Mouse (Mus musculus): ENCODE measurements around the gene Cd47.

- no peak for TF ChIP-seq CTCF (conservative IDR thresholded peaks at IDR 0.05 in 1 of 2, IDR thresholded peaks at IDR 0.05 in 1 of 2; ENCODE audit: low read depth in 2 of 2, low read length in 2 of 2)
- no peak for TF ChIP-seq ZMIZ1 (IDR thresholded peaks at IDR 0.05; ENCODE audit: low read depth, low read length)
- TF ChIP-seq TCF12 (IDR thresholded peaks at IDR 0.05; ENCODE audit: low read depth, low read length) = no peak
- no peak for TF ChIP-seq EP300 (IDR thresholded peaks at IDR 0.05; ENCODE audit: low read length)
- no peak for TF ChIP-seq SMC3 (IDR thresholded peaks at IDR 0.05; ENCODE audit: low read depth, low read length)
- no peak for TF ChIP-seq MYC (IDR thresholded peaks at IDR 0.05; ENCODE audit: low read depth, low read length)
- no peak for TF ChIP-seq UBTF (IDR thresholded peaks at IDR 0.05; ENCODE audit: low read depth, low read length)
- TF ChIP-seq POLR2A (IDR thresholded peaks at IDR 0.05; ENCODE audit: low read depth, low read length) = no peak
- TF ChIP-seq ZC3H11A (IDR thresholded peaks at IDR 0.05; ENCODE audit: low read depth, low read length) = no peak
- no peak for TF ChIP-seq CHD1 (IDR thresholded peaks at IDR 0.05; ENCODE audit: low read depth, low read length)
- no peak for TF ChIP-seq HCFC1 (IDR thresholded peaks at IDR 0.05; ENCODE audit: low read depth, low read length)
- no peak for TF ChIP-seq CHD2 (IDR thresholded peaks at IDR 0.05; ENCODE audit: low read length)
- TF ChIP-seq PAX5 (IDR thresholded peaks at IDR 0.05; ENCODE audit: low read length) = no peak
- TF ChIP-seq BHLHE40 (IDR thresholded peaks at IDR 0.05; ENCODE audit: low read depth, low read length) = no peak
Measured at GRCm38 (mm10) chr16:49945084-49945483, 144.8 kb downstream of the Cd47 start.
